Mouse (Mus musculus): Measurements from ENCODE around the gene Rfx1.
A peak's percentile ranks its signal among the peaks of the same experiment; 100 is the strongest.

Gene Rfx1

GRCm38 (mm10) chr8:84060245-84060644 lies 6.4 kb upstream of the Rfx1 start:
- ATAC-seq (ENCODE audit: low TSS enrichment): no peak

GRCm38 (mm10) chr8:84063861-84064610 lies 2.6 kb upstream of the Rfx1 start:
- no peak for ATAC-seq (ENCODE audit: low TSS enrichment)

- no peak for ATAC-seq (ENCODE audit: low TSS enrichment)
These were observed 1.6 kb upstream of the Rfx1 start, which contains the start of gene Gm10643 for GRCm38 (mm10) chr8:84065037-84065436. TSS of gene Gm10643 (minus strand) at chr8:84065137.

- no peak for ATAC-seq (ENCODE audit: low TSS enrichment)
These were observed 1.1 kb upstream of the Rfx1 start for GRCm38 (mm10) chr8:84065457-84066072.

- ATAC-seq (ENCODE audit: low TSS enrichment): peak; percentile 32
These were observed 476 bp downstream of the Rfx1 start for GRCm38 (mm10) chr8:84067047-84067573.

GRCm38 (mm10) chr8:84067911-84068310 lies 1.3 kb downstream of the Rfx1 start:
- no peak for ATAC-seq (ENCODE audit: low TSS enrichment)

GRCm38 (mm10) chr8:84068316-84069035 lies 1.8 kb downstream of the Rfx1 start:
- ATAC-seq (ENCODE audit: low TSS enrichment): no peak

GRCm38 (mm10) chr8:84069169-84069568 lies 2.5 kb downstream of the Rfx1 start:
- no peak for ATAC-seq (ENCODE audit: low TSS enrichment)

GRCm38 (mm10) chr8:84069750-84070149 lies 3.1 kb downstream of the Rfx1 start:
- ATAC-seq (ENCODE audit: low TSS enrichment): no peak

GRCm38 (mm10) chr8:84070241-84070640 lies 3.6 kb downstream of the Rfx1 start:
- ATAC-seq (ENCODE audit: low TSS enrichment): no peak

GRCm38 (mm10) chr8:84070667-84071066 lies 4.0 kb downstream of the Rfx1 start:
- peak; percentile 36 for ATAC-seq (ENCODE audit: low TSS enrichment)

GRCm38 (mm10) chr8:84071921-84072320 lies 5.3 kb downstream of the Rfx1 start:
- no peak for ATAC-seq (ENCODE audit: low TSS enrichment)

- no peak for ATAC-seq (ENCODE audit: low TSS enrichment)
These were observed 5.7 kb downstream of the Rfx1 start for GRCm38 (mm10) chr8:84072321-84072720.

GRCm38 (mm10) chr8:84073230-84073976 lies 6.8 kb downstream of the Rfx1 start:
- no peak for ATAC-seq (ENCODE audit: low TSS enrichment)

- no peak for ATAC-seq (ENCODE audit: low TSS enrichment)
These were observed 9.8 kb downstream of the Rfx1 start for GRCm38 (mm10) chr8:84076412-84076811.

GRCm38 (mm10) chr8:84076849-84077248 lies 10.2 kb downstream of the Rfx1 start:
- no peak for ATAC-seq (ENCODE audit: low TSS enrichment)

- ATAC-seq (ENCODE audit: low TSS enrichment): no peak
These were observed 12.6 kb downstream of the Rfx1 start for GRCm38 (mm10) chr8:84079206-84079605.

GRCm38 (mm10) chr8:84083829-84084241 lies 17.2 kb downstream of the Rfx1 start:
- ATAC-seq (ENCODE audit: low TSS enrichment): no peak

- ATAC-seq (ENCODE audit: low TSS enrichment): no peak
These were observed 17.9 kb downstream of the Rfx1 start for GRCm38 (mm10) chr8:84084341-84085115.

- no peak for ATAC-seq (ENCODE audit: low TSS enrichment)
These were observed 20.5 kb downstream of the Rfx1 start for GRCm38 (mm10) chr8:84087156-84087555.

GRCm38 (mm10) chr8:84087821-84088220 lies 21.2 kb downstream of the Rfx1 start:
- peak; percentile 60 for ATAC-seq (ENCODE audit: low TSS enrichment)

All from frontal cortex, adult (tissue).